Mouse (Mus musculus) Patski (cell line): ENCODE results near the gene Ppia. TPM values are rescaled to one million over a fixed set of nuclear protein-coding genes. Genes with fewer than 3 reads are reported as not detected.
A peak's percentile ranks its signal among the peaks of the same experiment; 100 is the strongest.
"Not testable (repeated sequence)": the region's sequence is repeated elsewhere in the genome, so short reads cannot be mapped to it uniquely, and the experiment has no call there.

ENCODE experiments used
- ATAC-seq: fragments of 100-300 bp; one replicate; pipeline ENCODE4 v1.8.0; 2021
- CTCF ChIA-PET: fragments of 350-600 bp; sonication (Branson Sonifier 250); formaldehyde crosslinking; loops from one replicate; lab custom pipeline; 2022; ENCODE audit warnings: inconsistent platforms; lab: Charles Lee
- POLR2A ChIA-PET: fragments of 350-600 bp; sonication (Branson Sonifier 250); formaldehyde crosslinking; loops from one replicate; lab custom pipeline; 2022; ENCODE audit warnings: antibody characterized with exemption, inconsistent platforms; lab: Charles Lee
- DNase-seq: peaks from one replicate; pipeline ENCODE4 v3.0.0-alpha.2; 2011; ENCODE audit warnings: low read depth, low spot score
- H3K27me3 ChIP-seq: fragments of 371-371 bp; one replicate; pipeline ENCODE4 v1.5.1; 2021
- CTCF ChIP-seq: fragments of 100-300 bp; IDR thresholded peaks from one replicate; pipeline ENCODE4 v1.5.1; 2021
- in situ Hi-C: fragments of 300-500 bp; cut with MboI; formaldehyde crosslinking; loops from 3 replicates; pipeline ENCODE4 v1.11.1; 2018; ENCODE audit warnings: low pct_unique_long_range_greater_than_20kb, mixed read lengths
- polyA plus RNA-seq: library from polyadenylated mRNA; unstranded; gene quantifications from one replicate; pipeline ENCODE4 v1.2.3, GENCODE M21; 2021

Gene Ppia
- polyA plus RNA-seq, 1 experiment from 2014 or later, result 3,491 TPM

- no peak for TF ChIP-seq CTCF
- POLR2A ChIA-PET, result interaction anchor here (0.5 to 2.7 kb wide), 2 partner anchors 9 to 851 kb away, joined by 3 to 8 read pairs; no protein-coding TSS in a partner anchor
- DNase-seq (no peak), ATAC-seq (peak; percentile 61)
- no peaks in the 10 kb centered on the region for H3K27me3 ChIP-seq
- in situ Hi-C loops, result no loop called here
- CTCF ChIA-PET, result interaction anchor here (0.6 to 3.8 kb wide), 4 partner anchors 8 to 21 kb away, joined by 4 to 32 read pairs (median 4); no protein-coding TSS in a partner anchor
Measured at GRCm38 (mm10) chr11:6402515-6403510, 12.4 kb upstream of the Ppia start.

GRCm38 (mm10) chr11:6403830-6404405 lies 11.3 kb upstream of the Ppia start:
- ChIA-PET CTCF (no interaction called here), POLR2A (no interaction called here)
- no peak for ATAC-seq
- in situ Hi-C loops, result no loop called here
- DNase-seq, result no peak
- no peaks in the 10 kb centered on the region for H3K27me3 ChIP-seq
- TF ChIP-seq CTCF, result no peak

GRCm38 (mm10) chr11:6404699-6405566 lies 10.3 kb upstream of the Ppia start:
- in situ Hi-C loops, result no loop called here
- ChIA-PET POLR2A (no interaction called here), CTCF (interaction anchor here (2.0 kb wide), 1 partner anchor 10 kb away, joined by 6 read pairs; the partner anchor contains the start of gene Ppia)
- H3K27me3 ChIP-seq, result no peaks in the 10 kb centered on the region
- DNase-seq (no peak), ATAC-seq (no peak)
- no peak for TF ChIP-seq CTCF

GRCm38 (mm10) chr11:6405591-6406081 lies 9.6 kb upstream of the Ppia start:
- H3K27me3 ChIP-seq, result no peaks in the 10 kb centered on the region
- POLR2A ChIA-PET, result interaction anchor here (1.1 to 1.7 kb wide), 2 partner anchors 9 kb away, joined by 3 to 4 read pairs; partner anchors contain the start of gene Ppia
- in situ Hi-C loops, result no loop called here
- TF ChIP-seq CTCF, result no peak
- CTCF ChIA-PET, result interaction anchor here (2.0 kb wide), 1 partner anchor 9 kb away, joined by 6 read pairs; the partner anchor contains the start of gene Ppia
- ATAC-seq, result no peak
- no peak for DNase-seq

GRCm38 (mm10) chr11:6406251-6407161 lies 8.7 kb upstream of the Ppia start:
- ATAC-seq (no peak), DNase-seq (no peak)
- POLR2A ChIA-PET, result interaction anchor here (1.1 to 1.7 kb wide), 2 partner anchors 8 to 10 kb away, joined by 3 to 4 read pairs; partner anchors contain the start of gene Ppia
- CTCF ChIA-PET, result interaction anchor here (2.0 kb wide), 1 partner anchor 8 kb away, joined by 6 read pairs; the partner anchor contains the start of gene Ppia
- H3K27me3 ChIP-seq, result no peaks in the 10 kb centered on the region
- in situ Hi-C loops, result no loop called here
- TF ChIP-seq CTCF, result no peak

- ChIA-PET CTCF (no interaction called here), POLR2A (interaction anchor here (1.7 kb wide), 1 partner anchor 8 kb away, joined by 4 read pairs; the partner anchor contains the start of gene Ppia)
- ATAC-seq (no peak), DNase-seq (no peak)
- TF ChIP-seq CTCF, result no peak
- in situ Hi-C loops, result no loop called here
- no peaks in the 10 kb centered on the region for H3K27me3 ChIP-seq
Measured at GRCm38 (mm10) chr11:6407162-6407621, 8.1 kb upstream of the Ppia start.

GRCm38 (mm10) chr11:6410050-6410602 lies 5.1 kb upstream of the Ppia start:
- in situ Hi-C loops, result no loop called here
- no peaks in the 10 kb centered on the region for H3K27me3 ChIP-seq
- POLR2A ChIA-PET, result no interaction called here
- TF ChIP-seq CTCF, result no peak
- CTCF ChIA-PET, result interaction anchor here (3.7 kb wide), 1 partner anchor 9 kb away, joined by 32 read pairs; no protein-coding TSS in a partner anchor
- DNase-seq (no peak), ATAC-seq (no peak)

GRCm38 (mm10) chr11:6410755-6411154 lies 4.5 kb upstream of the Ppia start:
- in situ Hi-C loops, H3K27me3 ChIP-seq, DNase-seq, ATAC-seq: not testable (repeated sequence)
- ChIA-PET CTCF (interaction anchor here (1.4 to 3.7 kb wide), 2 partner anchors 9 to 33 kb away, joined by 5 to 32 read pairs; no protein-coding TSS in a partner anchor), POLR2A (interaction anchor here (1.0 to 1.7 kb wide), 2 partner anchors 15 to 18 kb away, joined by 4 to 5 read pairs; no protein-coding TSS in a partner anchor)
